Mouse (Mus musculus) liver, embryonic 15.5 days (tissue): Measurements from ENCODE around the gene Cfdp1. TPM values are rescaled to one million over a fixed set of nuclear protein-coding genes. Genes with fewer than 3 reads are reported as not detected.

Source experiments
- ATAC-seq: fragments of 200-750 bp; cut with Nextera tagmentation; 2 replicates; pipeline ENCODE4 v1.8.0; 2017; ENCODE audit warnings: moderate number of reproducible peaks, mild to moderate bottlenecking, moderate library complexity; ENCODE audit not compliant: insufficient read depth
- H3K27ac ChIP-seq: fragments of 300-500 bp; sonication (generic); replicated peaks from 2 replicates; pipeline ENCODE4 v1.5.1; 2015; ENCODE audit warnings: mild to moderate bottlenecking, inconsistent platforms
- H3K27me3 ChIP-seq: fragments of 300-500 bp; sonication (generic); 2 replicates; pipeline ENCODE4 v1.6.1; 2015; ENCODE audit warnings: mild to moderate bottlenecking, inconsistent platforms
- H3K36me3 ChIP-seq: fragments of 300-500 bp; sonication (generic); replicated peaks from 2 replicates; pipeline ENCODE4 v1.6.1; 2015; ENCODE audit warnings: moderate library complexity, mild to moderate bottlenecking, inconsistent platforms
- H3K4me1 ChIP-seq: fragments of 300-500 bp; sonication (generic); replicated peaks from 2 replicates; pipeline ENCODE4 v1.6.1; 2015; ENCODE audit warnings: inconsistent platforms
- H3K4me2 ChIP-seq: fragments of 300-500 bp; sonication (generic); 2 replicates; pipeline ENCODE4 v1.6.1; 2015; ENCODE audit warnings: moderate library complexity, mild to moderate bottlenecking, inconsistent platforms
- H3K4me3 ChIP-seq: fragments of 300-500 bp; sonication (generic); replicated peaks from 2 replicates; pipeline ENCODE4 v1.5.1; 2015; ENCODE audit warnings: mild to moderate bottlenecking, inconsistent platforms
- H3K9ac ChIP-seq: fragments of 300-500 bp; sonication (generic); 2 replicates; pipeline ENCODE4 v1.6.1; 2015; ENCODE audit warnings: moderate library complexity, mild to moderate bottlenecking, inconsistent platforms
- H3K9me3 ChIP-seq: fragments of 300-500 bp; sonication (generic); replicated peaks from 2 replicates; pipeline ENCODE4 v1.6.1; 2016; ENCODE audit warnings: inconsistent platforms
- WGBS: fragments of 180-500 bp; shearing (Covaris S2); methylation state at CpG from one replicate; pipeline ENCODE4 v1.1.7; 2015; ENCODE audit warnings: mixed read lengths; ENCODE audit not compliant: insufficient replicate concordance; 5-methylcytosine and 5-hydroxymethylcytosine counted together
- polyA plus RNA-seq: library from polyadenylated mRNA; unstranded; fragments of >200 nt; fragmentation: Nextera tagmentation; extraction: Ambion mirVana; gene quantifications from 2 replicates; pipeline ENCODE4 v1.2.1, GENCODE M21; 2015

Cfdp1 gene
- polyA plus RNA-seq, 1 experiment from 2014 or later = 72.5 TPM

DNA sequence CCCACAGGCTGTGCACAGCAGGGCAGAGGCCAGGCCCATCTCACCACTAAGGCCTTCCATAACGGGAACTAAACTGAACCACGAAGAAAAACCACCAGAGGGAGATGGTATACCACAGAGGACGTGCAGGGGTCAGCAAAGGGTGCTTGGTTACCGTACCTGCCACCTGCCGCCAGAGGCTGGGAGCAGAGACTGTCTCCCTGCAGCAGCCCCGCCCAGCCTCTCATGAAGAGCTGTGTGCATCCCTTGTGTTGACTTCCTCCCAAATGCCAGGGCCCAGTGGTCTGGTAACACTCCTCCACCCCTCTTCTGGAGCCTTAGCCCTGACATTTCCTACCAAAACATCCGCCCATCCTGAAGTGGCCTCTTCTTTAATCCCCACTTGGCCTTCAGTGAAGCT, 114.5 kb downstream of the Cfdp1 start:
- no peak overlapping the region for H3K4me2 ChIP-seq
- H3K36me3 ChIP-seq = no peaks in the 10 kb centered on the region
- H3K4me3 ChIP-seq = no peak overlapping the region
- no peak overlapping the region for H3K9ac ChIP-seq
- peaks cover 95% of the 10 kb centered on the region for H3K27me3 ChIP-seq
- no peaks in the 10 kb centered on the region for H3K9me3 ChIP-seq
- 28% methylated on average over 7 of the region's 7 CpGs for WGBS
- no peak overlapping the region for H3K27ac ChIP-seq
- ATAC-seq = no peak
- peaks cover 32% of the 10 kb centered on the region for H3K4me1 ChIP-seq

DNA sequence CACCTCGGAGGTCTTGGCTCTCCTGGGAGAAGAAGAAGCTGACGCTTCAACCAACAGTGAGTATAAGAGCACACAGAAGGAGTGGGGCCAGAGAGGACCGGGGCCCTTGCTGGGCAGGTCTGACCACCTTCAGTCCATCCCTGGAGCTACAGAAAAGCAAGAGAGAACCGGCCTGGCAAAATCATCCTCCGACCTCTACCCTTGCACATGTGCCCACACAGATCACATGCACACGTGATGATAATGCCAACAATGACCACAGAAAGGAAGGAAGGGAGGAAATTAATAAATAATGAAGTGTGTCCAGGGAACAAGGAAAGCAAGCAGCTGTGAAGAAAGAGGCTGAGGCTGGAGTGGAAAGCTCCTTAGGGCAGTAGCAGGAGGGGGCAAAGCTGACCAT, 115.2 kb downstream of the Cfdp1 start:
- no peak overlapping the region for H3K9ac ChIP-seq
- 54% methylated on average over 6 of the region's 6 CpGs for WGBS

GRCm38 (mm10) chr8:111736321-111736720, 117.8 kb downstream of the Cfdp1 start:
- Histone ChIP-seq H3K27ac (no peak overlapping the region), H3K36me3 (no peaks in the 10 kb centered on the region), H3K27me3 (peaks cover 95% of the 10 kb centered on the region), H3K9me3 (no peaks in the 10 kb centered on the region), H3K9ac (no peak overlapping the region), H3K4me2 (no peak overlapping the region), H3K4me3 (no peak overlapping the region), H3K4me1 (peaks cover 52% of the 10 kb centered on the region)
- 46% methylated on average over 7 of the region's 7 CpGs for WGBS
- ATAC-seq = no peak

More for the DNA sequence above, 115.2 kb downstream of the Cfdp1 start:
- peaks cover 95% of the 10 kb centered on the region for H3K27me3 ChIP-seq
- H3K4me2 ChIP-seq = no peak overlapping the region
- no peaks in the 10 kb centered on the region for H3K36me3 ChIP-seq
- H3K4me1 ChIP-seq = peaks cover 31% of the 10 kb centered on the region
- no peaks in the 10 kb centered on the region for H3K9me3 ChIP-seq
- H3K27ac ChIP-seq = no peak overlapping the region
- no peak for ATAC-seq
- H3K4me3 ChIP-seq = no peak overlapping the region

DNA sequence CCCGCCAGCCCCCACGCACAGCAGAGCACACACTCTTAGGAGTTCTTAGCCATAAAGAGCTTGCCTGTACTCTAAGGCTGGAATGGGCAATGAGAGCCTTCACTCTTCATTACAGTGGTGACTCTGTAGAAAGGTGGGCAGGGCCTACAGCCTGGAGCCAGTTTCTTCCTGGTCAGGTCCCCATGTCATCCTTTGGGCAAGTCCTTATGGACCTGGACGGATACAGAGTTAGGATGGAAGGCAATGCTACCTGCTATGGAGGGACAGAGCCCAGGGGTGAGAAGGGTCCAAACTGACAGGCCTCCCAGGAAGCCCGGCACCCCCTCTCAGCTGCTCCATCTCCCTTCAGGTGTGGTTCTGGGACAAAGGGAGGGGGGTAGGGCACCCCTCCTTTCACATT, 118.3 kb downstream of the Cfdp1 start:
- no peak overlapping the region for H3K4me3 ChIP-seq
- H3K27me3 ChIP-seq = peaks cover 95% of the 10 kb centered on the region
- no peak overlapping the region for H3K27ac ChIP-seq
- no peaks in the 10 kb centered on the region for H3K9me3 ChIP-seq
- no peak overlapping the region for H3K4me2 ChIP-seq
- H3K4me1 ChIP-seq = peaks cover 52% of the 10 kb centered on the region
- WGBS = 41% methylated on average over 4 of the region's 4 CpGs
- H3K36me3 ChIP-seq = no peaks in the 10 kb centered on the region
- no peak overlapping the region for H3K9ac ChIP-seq
- no peak for ATAC-seq

DNA sequence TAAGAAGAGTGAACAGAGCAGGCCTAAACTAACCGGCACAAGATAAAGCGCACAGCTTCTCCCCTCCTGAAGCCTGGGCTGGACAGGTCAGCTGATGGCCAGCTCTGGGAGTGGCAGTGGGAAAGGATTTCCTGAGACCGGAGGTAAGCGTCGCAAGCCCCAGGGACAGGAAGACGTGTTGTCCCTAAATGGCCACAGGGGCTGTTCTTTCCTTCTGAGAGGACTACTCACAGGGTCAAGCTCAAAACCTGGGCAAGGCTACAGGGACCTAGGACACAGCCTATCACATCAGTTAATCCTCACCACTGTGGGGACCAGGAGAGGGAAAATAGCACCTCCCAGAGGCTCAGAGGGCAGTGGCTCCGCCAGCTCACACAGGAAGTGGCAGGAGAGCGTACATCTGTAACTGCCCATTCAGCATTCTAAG, 118.7 kb downstream of the Cfdp1 start:
- Histone ChIP-seq H3K4me2 (no peak overlapping the region), H3K9me3 (no peaks in the 10 kb centered on the region), H3K4me1 (peaks cover 51% of the 10 kb centered on the region), H3K36me3 (no peaks in the 10 kb centered on the region), H3K4me3 (no peak overlapping the region), H3K27me3 (peaks cover 96% of the 10 kb centered on the region), H3K27ac (no peak overlapping the region), H3K9ac (no peak overlapping the region)
- 31% methylated on average over 8 of the region's 8 CpGs for WGBS
- ATAC-seq = no peak

DNA sequence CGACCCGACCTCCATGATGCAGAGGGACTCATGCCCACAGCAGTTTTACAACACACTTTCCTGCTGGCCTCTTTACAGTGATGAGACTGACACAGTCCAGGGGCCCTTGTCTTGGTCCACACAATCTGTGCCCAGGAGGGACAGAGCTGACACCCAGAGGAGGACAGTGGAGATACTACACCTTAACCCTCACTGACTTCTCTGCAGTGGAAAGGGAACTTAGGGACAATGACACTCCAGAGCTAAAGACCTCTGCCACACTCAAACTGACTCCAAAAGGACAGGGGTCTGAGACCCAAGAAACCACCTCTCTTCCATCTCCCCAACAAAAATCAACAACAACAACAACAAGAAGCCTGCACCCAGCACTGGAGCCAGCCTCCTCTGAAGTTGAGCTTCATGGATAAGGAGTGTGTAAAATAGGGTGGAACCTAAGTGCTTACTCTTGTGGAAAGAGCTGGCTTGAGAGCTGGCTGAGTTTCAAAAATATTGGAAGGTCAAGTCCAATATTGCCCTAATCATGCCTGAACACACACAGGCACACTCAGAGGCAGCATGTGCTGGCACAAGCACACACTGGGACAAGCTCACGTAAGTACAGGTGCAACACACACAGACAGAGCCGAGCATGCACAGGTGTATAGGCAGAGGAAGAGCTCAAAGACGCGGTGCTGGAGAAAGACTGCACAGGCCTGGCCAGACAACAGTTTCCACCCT, 119.7 kb downstream of the Cfdp1 start:
- WGBS = 47% methylated on average over 6 of the region's 6 CpGs

GRCm38 (mm10) chr8:111733581-111734243, 120.4 kb downstream of the Cfdp1 start:
- Histone ChIP-seq H3K36me3 (no peaks in the 10 kb centered on the region), H3K27ac (peak overlapping the region; percentile 41; the same call in 1 of the 2 replicates), H3K9ac (no peak overlapping the region), H3K27me3 (peaks cover 97% of the 10 kb centered on the region), H3K4me1 (peaks cover 56% of the 10 kb centered on the region), H3K9me3 (no peaks in the 10 kb centered on the region), H3K4me3 (no peak overlapping the region), H3K4me2 (no peak overlapping the region)
- WGBS = 18% methylated on average over 5 of the region's 5 CpGs
- ATAC-seq = no peak

More for the DNA sequence above, 119.7 kb downstream of the Cfdp1 start:
- no peaks in the 10 kb centered on the region for H3K9me3 ChIP-seq
- H3K27ac ChIP-seq = no peak overlapping the region
- peaks cover 97% of the 10 kb centered on the region for H3K27me3 ChIP-seq
- no peak overlapping the region for H3K4me3 ChIP-seq
- H3K9ac ChIP-seq = no peak overlapping the region
- H3K4me1 ChIP-seq = peaks cover 51% of the 10 kb centered on the region
- no peak for ATAC-seq
- no peaks in the 10 kb centered on the region for H3K36me3 ChIP-seq
- no peak overlapping the region for H3K4me2 ChIP-seq

DNA sequence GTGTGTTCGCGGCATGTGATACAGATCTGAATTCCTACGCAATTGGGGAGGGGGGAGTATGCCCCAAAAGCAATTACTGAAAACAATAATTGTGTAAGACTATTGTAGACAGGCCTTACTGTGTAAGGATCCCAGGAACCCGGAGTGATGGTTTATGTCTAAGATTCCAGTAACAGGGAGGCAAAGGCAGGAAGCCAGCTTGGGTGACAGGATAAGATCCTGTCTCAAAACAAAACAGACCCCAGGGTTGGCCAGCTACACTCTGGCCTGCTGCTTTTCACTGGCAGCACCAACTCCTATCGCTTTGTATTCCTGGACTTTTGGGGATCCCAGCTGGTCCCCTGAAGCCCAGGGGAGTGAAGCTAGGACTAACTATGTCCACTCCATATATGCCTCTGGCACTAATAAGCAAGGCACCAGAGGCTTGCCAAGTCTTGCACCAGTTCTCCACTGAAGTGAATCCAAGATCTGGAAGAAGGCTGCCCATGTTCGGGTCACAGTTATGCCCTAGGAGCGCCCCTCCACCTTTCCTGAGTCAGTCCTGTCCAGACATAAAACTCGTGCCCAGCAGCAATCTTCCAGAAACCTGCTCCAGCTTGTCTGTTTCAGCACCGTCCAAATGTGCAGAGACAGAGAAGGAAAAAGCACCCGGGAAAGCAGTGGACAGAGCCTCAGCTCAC, 121.5 kb downstream of the Cfdp1 start:
- peak overlapping the region; percentile 63 for H3K4me3 ChIP-seq
- no peaks in the 10 kb centered on the region for H3K9me3 ChIP-seq
- H3K36me3 ChIP-seq = no peaks in the 10 kb centered on the region
- no peak for ATAC-seq
- H3K4me1 ChIP-seq = peaks cover 66% of the 10 kb centered on the region
- H3K4me2 ChIP-seq = peak overlapping the region; percentile 87
- peak overlapping the region; percentile 15; the same call in 1 of the 2 replicates for H3K9ac ChIP-seq
- WGBS = 18% methylated on average over 10 of the region's 10 CpGs
- H3K27ac ChIP-seq = peak overlapping the region; percentile 41; the same call in 1 of the 2 replicates
- H3K27me3 ChIP-seq = peaks cover 94% of the 10 kb centered on the region

DNA sequence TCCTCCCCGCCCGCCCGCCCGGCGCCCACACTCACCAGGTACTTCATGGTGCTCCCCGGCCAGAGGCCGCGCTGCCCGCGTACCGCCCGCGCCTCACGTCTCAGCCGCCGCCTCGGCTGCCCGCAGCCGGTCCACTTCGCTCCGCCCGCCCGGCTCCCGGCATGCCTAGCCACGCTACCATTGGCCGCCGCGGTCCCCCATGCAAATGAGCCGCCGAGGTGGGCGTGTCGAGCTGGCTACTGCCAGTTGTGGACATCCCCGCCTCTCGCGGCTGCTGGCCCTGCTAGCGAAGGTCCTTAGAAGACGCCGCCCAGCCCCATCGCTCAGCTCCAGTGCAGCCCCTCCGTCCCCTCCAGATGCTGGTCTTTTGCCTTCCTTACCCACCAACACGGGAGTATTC, 122.1 kb downstream of the Cfdp1 start:
- peaks cover 71% of the 10 kb centered on the region for H3K4me1 ChIP-seq
- under 1% methylated on average over 41 of the region's 41 CpGs for WGBS

DNA sequence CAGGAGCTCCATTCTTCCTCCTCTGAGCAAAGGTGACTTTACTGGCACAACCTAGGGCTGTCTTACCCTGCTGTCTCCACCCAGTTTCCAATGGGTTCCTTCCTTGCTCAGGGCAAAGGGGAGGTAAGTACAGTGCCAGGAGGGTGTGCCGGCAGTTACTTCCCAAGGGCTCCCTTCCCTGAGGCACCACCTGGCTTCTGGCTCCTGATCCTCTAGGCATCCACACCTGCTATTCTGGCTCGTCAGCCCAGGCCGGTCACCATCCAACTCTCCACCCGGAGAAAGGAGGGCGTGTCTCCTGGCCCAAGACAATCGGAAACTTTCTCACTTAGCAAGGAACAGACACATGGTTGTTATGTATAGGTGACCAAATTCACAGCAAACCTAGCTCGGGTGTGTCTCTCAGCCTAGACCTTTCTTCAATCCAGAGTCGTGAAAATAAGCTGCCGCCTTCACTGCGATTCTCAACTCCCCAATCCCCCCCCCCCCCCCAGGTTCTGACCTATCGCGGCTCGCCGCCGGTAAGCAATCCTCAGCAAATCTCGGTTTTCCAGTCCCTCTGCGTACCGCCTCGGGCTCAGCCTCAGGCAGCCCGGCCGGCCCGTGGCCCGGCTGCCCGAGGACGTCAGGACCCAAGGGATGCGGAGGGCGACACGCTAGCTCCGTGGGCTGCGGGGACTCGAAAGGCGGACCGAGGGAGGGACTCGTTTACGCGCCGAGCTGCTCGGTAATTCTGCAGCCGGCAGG, 122.7 kb downstream of the Cfdp1 start:
- peak overlapping the region; percentile 63 for H3K4me3 ChIP-seq
- no peaks in the 10 kb centered on the region for H3K36me3 ChIP-seq
- H3K27me3 ChIP-seq = peaks cover 88% of the 10 kb centered on the region
- WGBS = 1% methylated on average over 39 of the region's 39 CpGs
- H3K4me1 ChIP-seq = peaks cover 76% of the 10 kb centered on the region
- ATAC-seq = peak; percentile 20
- no peaks in the 10 kb centered on the region for H3K9me3 ChIP-seq
- 0 out of 2 replicates have a peak overlapping the region, but pooled peaks have one; percentile 33 for H3K27ac ChIP-seq
- H3K9ac ChIP-seq = peak overlapping the region; percentile 54
- peak overlapping the region; percentile 87 for H3K4me2 ChIP-seq

More for the DNA sequence above, 122.1 kb downstream of the Cfdp1 start:
- peak; percentile 82 for ATAC-seq
- H3K36me3 ChIP-seq = no peaks in the 10 kb centered on the region
- peaks cover 89% of the 10 kb centered on the region for H3K27me3 ChIP-seq
- H3K27ac ChIP-seq = peak overlapping the region; percentile 41; the same call in 1 of the 2 replicates
- no peaks in the 10 kb centered on the region for H3K9me3 ChIP-seq
- H3K4me2 ChIP-seq = peak overlapping the region; percentile 87
- H3K9ac ChIP-seq = peak overlapping the region; percentile 54
- peak overlapping the region; percentile 63 for H3K4me3 ChIP-seq
